Mouse (Mus musculus) left cerebral cortex, adult 2 months (tissue): ENCODE measurements around the gene Gtf2a1. TPM values are rescaled to one million over a fixed set of nuclear protein-coding genes. Genes with fewer than 3 reads are reported as not detected.

Source experiments
- DNase-seq, 2 experiments: peaks; one replicate each; pipeline ENCODE4 v3.0.0; 2021 to 2022; ENCODE audit warnings: low spot score in 2 of 2, mixed read lengths in 1 of 2; ENCODE audit errors: extremely low spot score in 1 of 2
- H3K27ac ChIP-seq: fragments of 200-600 bp; 2 replicates; pipeline ENCODE4 v1.8.1; 2022
- H3K4me3 ChIP-seq: fragments of 200-600 bp; 2 replicates; pipeline ENCODE4 v1.8.1; 2022
- CTCF ChIP-seq: fragments of 200-600 bp; IDR thresholded peaks from 2 replicates; pipeline ENCODE4 v1.8.1; 2022; ENCODE audit warnings: antibody characterized with exemption, mild to moderate bottlenecking, moderate library complexity
- intact Hi-C: fragments of 180-260 bp; cut with DNase I; formaldehyde crosslinking; loops from one replicate; pipeline ENCODE4 v1.15.1; 2025
- long read RNA-seq, 2 experiments: library from polyadenylated mRNA; stranded (forward); transcript quantifications; one replicate each; pipeline ENCODE4 v2.0.0; 2021; ENCODE audit warnings: borderline mapping rate in 2 of 2
- total RNA-seq, 2 experiments: library from RNA; stranded (reverse); gene quantifications; 2 replicates each; pipeline ENCODE4 v1.2.3; 2021

The Gtf2a1 gene
- 10 to 100 TPM; 46.4 to 50.8 TPM for total RNA-seq
- long read RNA-seq, experiment 1, full-length matches to known transcripts: 1 of 8 reads
- long read RNA-seq, experiment 1, partial matches to known transcripts: 1 of 8 reads
- long read RNA-seq, experiment 1, other reads (novel, unspliced or antisense): 6 of 8 reads
- long read RNA-seq, experiment 2, partial matches to known transcripts: 3 of 3 reads
- long read RNA-seq, experiment 2, other reads (novel, unspliced or antisense): 0 of 3 reads

- DNase-seq: peak; percentile 91 to 92
- intact Hi-C loops: loop anchor here (2.0 kb wide), 1 partner anchor 259 kb away; the partner anchor contains the start of gene Sel1l
- Histone ChIP-seq H3K27ac (peak within 1 kb of the TSS; percentile 98), H3K4me3 (peak within 1 kb of the TSS; percentile 67)
- TF ChIP-seq CTCF: no peak; the same call in 1 of the 2 replicates
Observed at GRCm38 (mm10) chr12:91589847-91590690, at the start of gene Gtf2a1. Gene Gtf2a1, minus strand, starts transcription at chr12:91590487.

- DNase-seq: no peak
- H3K27ac ChIP-seq: no peak overlapping the region
- TF ChIP-seq CTCF: no peak
- H3K4me3 ChIP-seq: no peak overlapping the region
- intact Hi-C loops: no loop called here
Observed at GRCm38 (mm10) chr12:91638351-91638750, 48.1 kb upstream of the Gtf2a1 start.

GRCm38 (mm10) chr12:91637136-91637909 lies 47.0 kb upstream of the Gtf2a1 start:
- TF ChIP-seq CTCF: no peak
- intact Hi-C loops: no loop called here
- no peak overlapping the region for H3K4me3 ChIP-seq

GRCm38 (mm10) chr12:91626482-91626881 lies 36.2 kb upstream of the Gtf2a1 start:
- DNase-seq: no peak
- intact Hi-C loops: no loop called here

More at GRCm38 (mm10) chr12:91637136-91637909, 47.0 kb upstream of the Gtf2a1 start:
- H3K27ac ChIP-seq: no peak overlapping the region
- no peak for DNase-seq

GRCm38 (mm10) chr12:91625013-91625412 lies 34.7 kb upstream of the Gtf2a1 start:
- intact Hi-C loops: no loop called here
- Histone ChIP-seq H3K4me3 (no peak overlapping the region), H3K27ac (no peak overlapping the region)
- peak; percentile 71 for TF ChIP-seq CTCF
- no peak for DNase-seq

More at GRCm38 (mm10) chr12:91626482-91626881, 36.2 kb upstream of the Gtf2a1 start:
- TF ChIP-seq CTCF: no peak
- Histone ChIP-seq H3K4me3 (no peak overlapping the region), H3K27ac (no peak overlapping the region)

GRCm38 (mm10) chr12:91609425-91609824 lies 19.1 kb upstream of the Gtf2a1 start:
- no peak for TF ChIP-seq CTCF
- no peak for DNase-seq
- intact Hi-C loops: no loop called here
- H3K27ac ChIP-seq: no peak overlapping the region
- H3K4me3 ChIP-seq: no peak overlapping the region

GRCm38 (mm10) chr12:91607678-91608077 lies 17.4 kb upstream of the Gtf2a1 start:
- Histone ChIP-seq H3K4me3 (no peak overlapping the region), H3K27ac (no peak overlapping the region)
- no peak for DNase-seq
- no peak for TF ChIP-seq CTCF
- intact Hi-C loops: no loop called here

GRCm38 (mm10) chr12:91606651-91607050 lies 16.4 kb upstream of the Gtf2a1 start:
- peak in 1 of 2 experiments; percentile 17 for DNase-seq
- Histone ChIP-seq H3K4me3 (no peak overlapping the region), H3K27ac (no peak overlapping the region)
- no peak for TF ChIP-seq CTCF
- intact Hi-C loops: no loop called here

- H3K4me3 ChIP-seq: no peak overlapping the region
- H3K27ac ChIP-seq: no peak overlapping the region
- no peak for TF ChIP-seq CTCF
- intact Hi-C loops: no loop called here
- no peak for DNase-seq
Observed at GRCm38 (mm10) chr12:91604600-91604999, 14.3 kb upstream of the Gtf2a1 start.

GRCm38 (mm10) chr12:91592128-91592527 lies 1.8 kb upstream of the Gtf2a1 start:
- Histone ChIP-seq H3K27ac (no peak overlapping the region), H3K4me3 (no peak overlapping the region)
- no peak for DNase-seq
- TF ChIP-seq CTCF: no peak
- intact Hi-C loops: no loop called here

- intact Hi-C loops: loop anchor here (2.0 kb wide), 1 partner anchor 258 kb away; the partner anchor contains the start of gene Sel1l
- peak overlapping the region; percentile 67; the same call in 1 of the 2 replicates for H3K4me3 ChIP-seq
- H3K27ac ChIP-seq: no peak overlapping the region; the same call in 1 of the 2 replicates
- no peak for DNase-seq
- TF ChIP-seq CTCF: no peak
Observed at GRCm38 (mm10) chr12:91591191-91591590, 904 bp upstream of the Gtf2a1 start.
